In genomic region chr10:24622586-24622985, GRCm38 (mm10) we compare ENCODE assay signal across 9 mouse cellular contexts. TPM values are rescaled to one million over a fixed set of nuclear protein-coding genes. Genes with fewer than 3 reads are reported as not detected.
DNase-seq lines count a peak whose midpoint lies in the region; ATAC-seq and TF ChIP-seq lines count a peak whose summit lies in the region.
"Had no signal": no experiment of that assay in that cellular context is flagged by ENCODE, and none has a peak within 500 bp of the region (broad histone marks: within the 10 kb centered on the region; RNA-seq: fewer than 3 reads in every experiment).

No protein-coding gene starts in this region.

- peak; percentile 99 for TF ChIP-seq CTCF in Patski (IDR thresholded peaks at IDR 0.05)

- no peak overlapping the region for H3K4me3 ChIP-seq in limb, embryonic 10.5 days
- H3K4me3 ChIP-seq: heart, embryonic 15.5 days had no signal

- H3K27ac ChIP-seq in limb, embryonic 10.5 days, result no peak overlapping the region
- H3K27ac ChIP-seq: heart, embryonic 15.5 days had no signal

- CTCF ChIA-PET in Patski (lab: Charles Lee), result interaction anchor here (1.0 to 2.5 kb wide), 9 partner anchors 9 to 310 kb away, joined by 3 to 9 read pairs (median 5); no protein-coding TSS in a partner anchor

- no peaks in the 10 kb centered on the region for H3K36me3 ChIP-seq in limb, embryonic 10.5 days
- H3K36me3 ChIP-seq: heart, embryonic 15.5 days had no signal

- 24% methylated on average over 7 of the region's 7 CpGs for WGBS in limb, embryonic 10.5 days

- in situ Hi-C loops in Patski (cut with MboI; ENCODE audit: low pct_unique_long_range_greater_than_20kb), result loop anchor here (5.0 to 10.0 kb wide), 2 partner anchors 300 to 808 kb away; no protein-coding TSS in a partner anchor

- peaks cover 4% of the 10 kb centered on the region; the same call in 1 of the 2 replicates for H3K4me1 ChIP-seq in limb, embryonic 10.5 days
- H3K4me1 ChIP-seq: heart, embryonic 15.5 days had no signal

- no peak for ATAC-seq in Patski

- DNase-seq in left cerebral cortex, adult 18-20 months (ENCODE audit: low spot score in 2 of 2), result peak; percentile 26 to 69
- DNase-seq in left cerebral cortex, adult 11 months (ENCODE audit: low spot score), result no peak
- DNase-seq in Patski (ENCODE audit: low read depth, low spot score), result no peak
- peak; percentile 32 to 72 for DNase-seq in cerebellum, postnatal 25 days
- DNase-seq in heart, adult 8-10 months (ENCODE audit: low spot score), result peak; percentile 81
- peak; percentile 75 for DNase-seq in limb, embryonic 10.5 days (ENCODE audit: low spot score)
- DNase-seq in ovary, postnatal 36 days (ENCODE audit: low spot score), result peak; percentile 70
- peak; percentile 73 for DNase-seq in urinary bladder, postnatal 25 days (ENCODE audit: low spot score)

- POLR2A ChIA-PET in Patski (lab: Charles Lee), result no interaction called here

- H3K9me3 ChIP-seq in limb, embryonic 10.5 days (replicated peaks), result no peaks in the 10 kb centered on the region
- H3K9me3 ChIP-seq: heart, embryonic 15.5 days had no signal

- H3K27me3 ChIP-seq in Patski, result no peaks in the 10 kb centered on the region
- no peaks in the 10 kb centered on the region for H3K27me3 ChIP-seq in limb, embryonic 10.5 days (ENCODE audit: low read depth, poor library complexity, severe bottlenecking)
- H3K27me3 ChIP-seq: heart, embryonic 15.5 days had no signal

RNA-seq across cellular contexts. Expression of gene Ccn2, which starts 27.3 kb away (rescaled TPM):
- 10 to 100 TPM; 30.6 to 36.4 TPM for total RNA-seq in left cerebral cortex, adult 18-20 months (2021)
- 124 TPM for polyA plus RNA-seq in Patski (2021)
- 100 to 1,000 TPM in 1 of 4 experiments, 10 to 100 TPM in 3; 53.9 to 107 (median 63.8) TPM for total RNA-seq in heart, adult 8-10 months (2022)
- polyA plus RNA-seq in limb, embryonic 10.5 days (2016; fragmentation: Nextera tagmentation; extraction: Ambion mirVana), result 4.0 and 4.3 TPM in 2 replicates

Comparison
In these comparisons a context has a peak if more than half of its experiments do, and no peak if none do; other contexts are left out.
1. DNase-seq: peak in left cerebral cortex, adult 18-20 months (2 of 2), cerebellum, postnatal 25 days (2 of 2), heart, adult 8-10 months (single experiment), limb, embryonic 10.5 days (single experiment), ovary, postnatal 36 days (single experiment) and urinary bladder, postnatal 25 days (single experiment); none in left cerebral cortex, adult 11 months (single experiment) and Patski (single experiment).